ENCODE assay signal across 10 mouse cellular contexts in the genomic region with DNA sequence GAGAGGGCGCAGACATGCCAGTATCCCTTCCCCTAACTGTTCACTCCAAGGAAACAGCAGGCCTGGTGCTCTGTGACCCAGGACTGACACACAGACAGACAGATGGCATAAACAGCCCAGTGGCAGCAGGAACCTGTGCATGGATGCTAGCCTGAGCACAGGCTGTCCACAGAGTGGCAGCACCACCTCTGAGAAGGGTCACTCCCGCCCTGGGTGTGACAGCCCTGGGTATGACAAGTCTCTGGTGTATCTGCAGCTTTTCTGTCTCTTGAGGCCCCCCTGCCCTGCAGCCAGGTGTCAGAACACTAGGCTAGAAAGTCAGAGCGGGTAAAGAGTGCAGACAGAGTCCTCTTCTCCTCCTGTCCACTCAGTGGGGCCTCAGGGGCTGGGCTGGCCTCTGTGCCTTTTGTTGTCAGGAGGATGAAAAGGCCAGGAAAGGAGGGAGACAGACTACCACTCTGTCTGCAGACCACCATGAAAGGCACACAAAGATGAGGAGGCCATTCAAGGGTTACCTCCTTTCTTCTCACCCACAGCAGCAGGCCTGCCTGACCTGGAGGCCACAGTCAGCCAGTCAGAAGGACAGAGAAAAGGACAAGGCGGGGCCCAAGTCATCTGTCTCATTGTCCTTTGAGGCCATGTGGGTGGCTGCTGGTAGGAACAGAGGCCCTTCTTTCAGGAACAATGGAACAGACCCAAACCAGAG. TPM values are rescaled to one million over a fixed set of nuclear protein-coding genes. Genes with fewer than 3 reads are reported as not detected.
DNase-seq lines count a peak whose midpoint lies in the region; ATAC-seq lines count a peak whose summit lies in the region.
"Had no signal": no experiment of that assay in that cellular context is flagged by ENCODE, and none has a peak within 500 bp of the region (broad histone marks: within the 10 kb centered on the region; RNA-seq: fewer than 3 reads in every experiment).

No protein-coding gene starts in this region.

- no peaks in the 10 kb centered on the region for H3K9me3 ChIP-seq in forebrain, embryonic 12.5 days
- no peaks in the 10 kb centered on the region for H3K9me3 ChIP-seq in forebrain, embryonic 16.5 days (ENCODE audit: control insufficient read depth, low read length)
- H3K9me3 ChIP-seq in megakaryocyte, embryonic 14.5 days = peaks cover 21% of the 10 kb centered on the region
- no peaks in the 10 kb centered on the region for H3K9me3 ChIP-seq in limb, embryonic 12.5 days
- H3K9me3 ChIP-seq: limb, embryonic 15.5 days had no signal

- peaks cover 33% of the 10 kb centered on the region for H3K27me3 ChIP-seq in forebrain, embryonic 12.5 days
- H3K27me3 ChIP-seq in forebrain, embryonic 16.5 days (replicated peaks; ENCODE audit: control insufficient read depth, insufficient read depth, low read length) = peaks cover 13% of the 10 kb centered on the region
- H3K27me3 ChIP-seq in megakaryocyte, embryonic 14.5 days (replicated peaks) = peaks cover 25% of the 10 kb centered on the region
- peaks cover 29% of the 10 kb centered on the region for H3K27me3 ChIP-seq in limb, embryonic 12.5 days

- H3K4me2 ChIP-seq in forebrain, embryonic 12.5 days = peak overlapping the region; percentile 1; the same call in 1 of the 2 replicates
- H3K4me2 ChIP-seq in forebrain, embryonic 16.5 days (ENCODE audit: low read length) = no peak overlapping the region
- no peak overlapping the region for H3K4me2 ChIP-seq in limb, embryonic 12.5 days
- H3K4me2 ChIP-seq: heart, embryonic 11.5 days; limb, embryonic 15.5 days had no signal

- 35% methylated on average over 4 of the region's 4 CpGs for WGBS in forebrain, embryonic 12.5 days
- WGBS in forebrain, embryonic 16.5 days = 37% methylated on average over 4 of the region's 4 CpGs
- WGBS in limb, embryonic 12.5 days = 56% methylated on average over 4 of the region's 4 CpGs

- no peak for ATAC-seq in forebrain, embryonic 12.5 days (ENCODE audit: low FRiP score)
- no peak for ATAC-seq in forebrain, embryonic 16.5 days
- ATAC-seq in megakaryocyte, adult 5-6 weeks (ENCODE audit: poor library complexity, severe bottlenecking) = no peak
- no peak for ATAC-seq in limb, embryonic 12.5 days (ENCODE audit: insufficient number of reproducible peaks, insufficient read depth, low FRiP score, low TSS enrichment, low read depth)

- DNase-seq in retina, postnatal 1 day = peak; percentile 85
- no peak for DNase-seq in frontal cortex, postnatal 25 days (ENCODE audit: low spot score in 2 of 2)
- DNase-seq in thymus, postnatal 36 days = no peak

- H3K36me3 ChIP-seq in forebrain, embryonic 12.5 days (replicated peaks) = no peaks in the 10 kb centered on the region
- H3K36me3 ChIP-seq in forebrain, embryonic 16.5 days (ENCODE audit: control insufficient read depth, insufficient read depth) = no peaks in the 10 kb centered on the region
- H3K36me3 ChIP-seq in megakaryocyte, embryonic 14.5 days (replicated peaks; ENCODE audit: low read length) = peaks cover 84% of the 10 kb centered on the region
- no peaks in the 10 kb centered on the region for H3K36me3 ChIP-seq in limb, embryonic 12.5 days
- H3K36me3 ChIP-seq: limb, embryonic 15.5 days had no signal

- H3K4me1 ChIP-seq in forebrain, embryonic 12.5 days = peaks cover 17% of the 10 kb centered on the region
- H3K4me1 ChIP-seq in forebrain, embryonic 16.5 days (replicated peaks; ENCODE audit: control insufficient read depth, insufficient read depth, low read length) = peaks cover under 1% of the 10 kb centered on the region; the same call in 1 of the 2 replicates
- H3K4me1 ChIP-seq in megakaryocyte, embryonic 14.5 days = peaks cover 87% of the 10 kb centered on the region
- H3K4me1 ChIP-seq in limb, embryonic 12.5 days (replicated peaks) = peaks cover under 1% of the 10 kb centered on the region; the same call in 1 of the 2 replicates

- H3K4me3 ChIP-seq in forebrain, embryonic 12.5 days (replicated peaks) = no peak overlapping the region
- H3K4me3 ChIP-seq in forebrain, embryonic 16.5 days (replicated peaks; ENCODE audit: low read length) = no peak overlapping the region
- peak overlapping the region; percentile 43 for H3K4me3 ChIP-seq in megakaryocyte, embryonic 14.5 days (replicated peaks)
- no peak overlapping the region for H3K4me3 ChIP-seq in limb, embryonic 12.5 days (replicated peaks)
- H3K4me3 ChIP-seq: limb, embryonic 15.5 days had no signal

- peak overlapping the region; percentile 50 for H3K27ac ChIP-seq in forebrain, embryonic 12.5 days
- H3K27ac ChIP-seq in forebrain, embryonic 16.5 days (ENCODE audit: low read length) = no peak overlapping the region
- no peak overlapping the region for H3K27ac ChIP-seq in limb, embryonic 12.5 days
- H3K27ac ChIP-seq: limb, embryonic 15.5 days had no signal

- peak overlapping the region; percentile 17; the same call in 1 of the 2 replicates for H3K9ac ChIP-seq in forebrain, embryonic 12.5 days
- no peak overlapping the region for H3K9ac ChIP-seq in forebrain, embryonic 16.5 days (replicated peaks; ENCODE audit: low read depth, low read length)
- 0 out of 2 replicates have a peak overlapping the region, but pooled peaks have one; percentile 23 for H3K9ac ChIP-seq in limb, embryonic 12.5 days (replicated peaks)
- H3K9ac ChIP-seq: limb, embryonic 15.5 days had no signal

RNA-seq across cellular contexts. Expression of a gene that starts 7.4 kb away (rescaled TPM):
- polyA plus RNA-seq in forebrain, embryonic 12.5 days (2016; fragmentation: Nextera tagmentation; extraction: Ambion mirVana) = 1.6 and 2.0 TPM in 2 replicates
- polyA plus RNA-seq in forebrain, embryonic 16.5 days (2015; fragmentation: Nextera tagmentation; extraction: Ambion mirVana) = 1.8 and 2.3 TPM in 2 replicates
- 1.2 TPM in 1 of 2 replicates, not detected in the other for polyA plus RNA-seq in megakaryocyte, embryonic 14.5 days (2012; ENCODE audit: insufficient read depth, low replicate concordance)
- 0.39 TPM in 1 of 2 replicates, not detected in the other for total RNA-seq in megakaryocyte, adult 5-6 weeks (2015)
- total RNA-seq in megakaryocyte, adult 5-6 weeks (2017) = not detected in 2 replicates
- 0.36 and 0.38 TPM in 2 replicates for polyA plus RNA-seq in limb, embryonic 12.5 days (2016; fragmentation: Nextera tagmentation; extraction: Ambion mirVana)
- polyA plus RNA-seq: heart, embryonic 11.5 days had no signal

RNA-seq across cellular contexts. Expression of a gene that starts 39.8 kb away (rescaled TPM):
- polyA plus RNA-seq in forebrain, embryonic 12.5 days (2016; fragmentation: Nextera tagmentation; extraction: Ambion mirVana) = 0.88 and 1.00 TPM in 2 replicates
- polyA plus RNA-seq in forebrain, embryonic 16.5 days (2015; fragmentation: Nextera tagmentation; extraction: Ambion mirVana) = 0.24 and 0.39 TPM in 2 replicates
- 2,862 and 6,438 TPM in 2 replicates for polyA plus RNA-seq in megakaryocyte, embryonic 14.5 days (2012; ENCODE audit: insufficient read depth, low replicate concordance)
- 0.16 and 1.2 TPM in 2 replicates for total RNA-seq in megakaryocyte, adult 5-6 weeks (2015)
- 0.59 TPM in 1 of 2 replicates, not detected in the other for total RNA-seq in megakaryocyte, adult 5-6 weeks (2017)
- 2.7 and 3.3 TPM in 2 replicates for polyA plus RNA-seq in limb, embryonic 12.5 days (2016; fragmentation: Nextera tagmentation; extraction: Ambion mirVana)

Comparison
In these comparisons a context has a peak if more than half of its experiments do, and no peak if none do; other contexts are left out.
1. RNA of a gene that starts 39.8 kb away (polyA plus RNA-seq): 2,862 to 6,438 TPM in megakaryocyte, embryonic 14.5 days; 2.7 to 3.3 TPM in limb, embryonic 12.5 days, 0.88 to 1.00 TPM in forebrain, embryonic 12.5 days and 0.24 to 0.39 TPM in forebrain, embryonic 16.5 days; every median in the first group is over 100 times any median in the second.